Mouse (Mus musculus) c-Kit-positive CD71-positive TER-119-positive erythroid progenitor cells, embryonic 14.5 days (primary cell): ENCODE results near the gene Mab21l3.

Source experiments
- DNase-seq: peaks from one replicate; pipeline ENCODE4 v3.0.0-alpha.2; 2013; ENCODE audit warnings: low spot score

Mab21l3 gene

DNA sequence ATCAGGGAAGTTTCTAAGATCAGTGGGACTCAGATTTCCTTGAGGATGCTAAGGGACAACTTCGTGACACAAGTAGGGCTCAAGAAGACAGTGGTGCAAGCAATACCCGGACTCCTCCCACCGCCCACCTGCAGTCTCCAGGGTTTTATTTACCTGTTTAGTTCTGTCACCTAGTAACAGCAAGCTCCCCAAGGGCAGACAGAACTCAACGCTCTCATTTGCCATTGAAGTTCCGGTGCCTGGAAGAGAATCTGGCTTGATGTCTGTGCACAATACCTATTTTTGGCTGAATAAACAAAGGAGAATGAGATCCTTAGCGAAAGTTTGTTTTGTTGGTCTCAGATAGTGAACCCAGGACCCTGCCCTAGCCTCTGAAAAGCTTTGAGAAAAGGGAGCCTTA lies 45.0 kb downstream of the Mab21l3 start:
- no peak for DNase-seq

DNA sequence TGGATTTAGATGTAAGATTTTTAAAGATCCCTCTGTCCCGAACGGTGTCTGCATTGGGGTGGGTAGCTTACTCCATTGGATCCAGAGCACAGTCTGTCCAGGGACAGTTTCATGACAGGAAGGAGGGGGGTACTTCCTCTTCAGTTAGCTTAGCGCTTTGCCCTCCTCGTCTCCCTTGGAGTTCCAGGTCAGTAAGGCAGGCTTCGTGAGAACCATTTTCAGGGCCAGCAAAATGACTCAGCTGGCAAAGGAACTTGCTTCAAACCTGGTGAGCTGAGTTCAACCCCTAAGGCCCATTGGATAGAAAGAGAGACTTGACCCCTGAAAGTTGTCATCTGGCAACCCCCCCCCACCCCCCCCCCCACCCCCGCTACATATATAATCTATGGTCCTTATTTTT lies 46.0 kb downstream of the Mab21l3 start:
- DNase-seq = no peak

DNA sequence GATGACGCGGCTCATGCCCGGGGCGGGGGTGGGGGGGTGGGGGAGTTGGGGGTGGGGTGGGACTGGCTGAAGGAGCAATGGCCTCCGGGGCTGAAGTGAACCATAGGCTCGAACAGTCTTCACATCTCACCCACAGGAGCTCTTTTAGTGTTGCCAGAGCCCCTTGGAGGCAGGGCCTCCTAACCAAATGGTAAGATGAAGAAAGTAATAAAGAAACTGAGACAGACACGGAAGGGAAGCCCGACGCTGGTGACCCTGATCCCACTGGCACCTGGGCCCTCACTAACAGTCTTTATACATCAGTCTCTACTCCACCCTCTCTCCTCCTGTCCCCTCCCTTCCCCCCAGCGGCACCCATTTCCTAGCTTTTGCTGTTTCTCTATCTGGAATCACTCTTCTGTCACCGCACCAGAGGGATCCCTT lies 48.2 kb downstream of the Mab21l3 start:
- no peak for DNase-seq

DNA sequence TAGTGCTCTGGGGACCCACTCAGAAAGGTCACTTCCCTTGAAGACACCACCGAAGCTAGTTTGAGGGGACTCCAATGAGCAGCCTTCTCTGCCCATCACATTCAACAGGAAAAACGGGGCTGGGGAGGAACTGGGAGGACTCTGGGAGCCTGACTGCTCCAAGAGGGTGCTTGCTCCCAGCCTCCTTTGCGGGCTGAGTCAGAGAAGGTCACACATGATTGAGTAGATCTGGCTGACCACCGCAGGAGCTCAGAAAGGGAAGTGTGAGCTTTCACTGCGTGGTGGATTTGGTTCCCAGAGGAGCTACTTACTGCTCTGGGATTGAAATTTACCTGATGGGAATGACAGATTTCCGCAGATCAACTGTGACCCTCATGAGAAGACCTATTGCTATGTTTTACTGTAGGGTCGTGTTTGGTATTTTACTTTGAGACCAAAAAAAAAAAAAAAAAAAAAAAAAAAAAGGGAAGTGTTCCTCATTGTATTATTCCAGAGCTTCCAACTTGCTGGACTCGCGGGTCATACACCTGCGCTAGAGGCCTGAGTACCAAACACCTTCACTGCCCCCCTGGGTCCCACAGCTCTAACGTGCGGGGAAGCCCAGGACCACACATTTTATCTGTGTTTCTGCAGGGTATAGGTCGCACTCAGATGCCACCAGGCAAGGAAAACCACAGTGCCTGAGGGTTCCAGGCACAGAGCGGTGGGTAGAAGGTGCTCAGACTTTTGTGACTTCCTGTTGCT lies 48.7 kb downstream of the Mab21l3 start:
- DNase-seq = no peak

DNA sequence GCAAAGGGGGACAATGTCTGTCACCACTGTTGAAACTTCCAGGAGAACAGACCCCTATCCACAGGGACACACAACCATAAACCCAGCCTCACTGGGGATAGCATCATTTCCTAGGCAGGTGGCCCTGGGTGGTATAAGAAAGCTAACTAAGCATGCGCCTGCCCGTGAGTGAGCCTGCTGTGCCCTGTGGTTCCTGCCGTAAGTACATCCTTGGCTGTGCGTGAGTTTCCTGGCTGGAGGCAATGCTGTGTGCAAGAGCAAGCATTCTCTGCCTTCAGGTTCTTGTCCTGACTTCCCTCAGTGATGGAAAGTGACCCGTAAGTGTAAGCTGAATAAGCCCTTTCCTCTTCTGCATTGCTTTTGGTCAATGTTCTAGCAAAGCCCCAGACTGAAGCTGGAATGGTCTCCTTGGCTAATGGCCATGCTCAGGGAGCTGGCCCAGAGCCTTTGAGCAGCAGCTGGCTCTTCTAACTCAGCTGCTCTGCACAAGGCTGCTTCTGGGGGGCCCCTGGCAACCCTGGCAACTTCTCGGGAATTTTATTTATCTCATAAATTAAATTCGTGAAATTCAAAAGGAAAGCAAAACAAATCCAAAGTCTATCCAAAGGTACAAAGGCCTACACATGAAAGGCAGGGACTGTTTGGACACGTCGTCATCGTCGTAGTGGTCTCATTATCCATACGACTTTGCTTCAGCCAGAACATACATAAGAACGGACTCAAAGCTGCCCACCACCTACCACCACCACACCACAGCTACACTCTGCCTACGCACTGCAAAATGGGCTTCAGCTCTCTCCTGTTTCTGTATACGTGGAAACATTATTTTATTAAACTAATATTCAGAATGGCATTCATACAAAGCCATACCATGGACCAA lies 50.7 kb downstream of the Mab21l3 start:
- no peak for DNase-seq

DNA sequence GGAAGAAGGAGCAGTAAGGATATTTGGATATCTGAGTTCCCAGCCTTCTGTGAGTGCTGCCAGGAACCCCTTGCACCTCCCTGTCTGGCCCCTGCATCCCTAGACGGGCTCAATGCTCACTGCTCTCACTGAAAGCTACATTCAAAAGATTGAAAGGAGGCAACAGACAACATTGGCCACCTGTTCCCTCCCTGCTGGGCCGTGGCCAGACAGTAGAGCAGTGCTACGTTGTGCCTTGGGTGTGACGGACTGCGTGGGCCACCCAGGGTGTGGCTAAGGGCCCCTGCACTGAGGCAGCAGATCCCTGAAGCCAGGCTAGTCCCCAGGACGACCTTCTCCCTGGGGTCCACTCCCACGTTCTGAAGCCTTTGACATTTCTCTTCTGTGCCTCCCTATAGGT lies 52.5 kb downstream of the Mab21l3 start:
- DNase-seq = no peak

DNA sequence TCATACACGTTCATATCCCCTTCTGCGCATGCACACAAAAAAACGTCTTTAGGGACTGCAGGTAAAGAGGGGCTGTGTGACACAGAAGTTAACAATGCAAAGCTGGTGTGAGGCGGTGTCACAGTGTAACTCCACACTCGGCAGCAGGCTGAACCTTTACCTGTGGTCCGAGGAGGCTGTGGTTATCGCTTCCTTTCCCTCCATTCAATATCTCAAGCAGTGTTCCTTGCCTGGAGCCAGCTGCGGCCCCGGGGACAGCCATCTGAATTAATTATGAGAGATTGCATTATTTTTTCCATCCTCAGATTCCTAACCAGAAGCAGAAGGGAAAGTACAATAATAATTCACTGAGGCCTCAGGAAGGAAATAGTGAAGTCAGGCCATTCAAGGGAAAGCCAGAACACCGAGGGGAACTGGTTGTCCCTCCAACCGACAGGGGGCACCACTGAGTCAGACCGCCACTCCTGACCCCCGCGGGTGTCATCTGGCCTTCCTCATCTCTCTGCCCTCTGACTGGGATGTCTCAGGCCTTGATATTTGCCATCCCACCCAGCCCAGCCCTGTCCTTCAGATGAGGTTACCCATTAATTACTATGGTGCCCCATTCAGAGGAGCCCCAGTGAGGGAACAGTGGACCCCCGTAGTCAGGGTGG lies 53.2 kb downstream of the Mab21l3 start:
- DNase-seq = no peak

DNA sequence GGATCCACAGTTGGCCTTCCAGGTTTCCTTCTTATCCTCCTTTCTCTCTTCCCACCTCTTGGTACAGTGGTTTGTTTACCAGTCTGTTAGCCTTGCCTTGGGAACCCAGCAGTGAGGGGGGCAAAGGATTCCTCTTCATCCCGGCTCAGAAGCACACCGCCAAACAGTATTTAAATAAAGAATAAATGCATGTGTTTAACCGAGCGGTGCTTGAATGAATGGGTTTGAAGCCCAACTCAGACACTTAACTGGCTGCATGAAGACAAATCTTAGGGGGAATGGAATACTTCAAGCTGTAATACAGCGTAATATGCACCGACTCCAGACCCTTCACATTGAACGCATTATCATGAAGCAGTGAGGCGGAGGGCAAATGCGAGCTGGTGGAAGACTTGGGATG lies 54.1 kb downstream of the Mab21l3 start:
- no peak for DNase-seq

DNA sequence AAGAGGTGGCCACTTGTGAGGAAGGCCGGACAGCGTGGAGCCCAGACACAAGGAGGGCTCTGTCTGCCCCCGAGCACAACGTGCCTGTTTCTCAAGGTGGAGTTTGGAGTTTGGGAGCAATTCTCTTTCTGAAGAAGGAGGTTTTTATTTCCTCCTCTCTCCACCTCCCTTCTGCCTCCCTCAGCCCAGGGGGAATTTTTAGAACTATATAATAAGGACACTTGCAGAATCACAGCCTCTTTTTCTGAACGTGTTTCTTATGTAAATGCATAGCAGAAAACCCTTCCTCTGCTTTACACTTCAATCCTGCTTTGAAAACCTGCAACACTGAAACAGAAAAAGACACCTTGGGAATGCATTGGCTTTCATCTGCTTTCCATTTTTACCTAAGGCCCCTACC lies 54.7 kb downstream of the Mab21l3 start:
- DNase-seq = no peak

DNA sequence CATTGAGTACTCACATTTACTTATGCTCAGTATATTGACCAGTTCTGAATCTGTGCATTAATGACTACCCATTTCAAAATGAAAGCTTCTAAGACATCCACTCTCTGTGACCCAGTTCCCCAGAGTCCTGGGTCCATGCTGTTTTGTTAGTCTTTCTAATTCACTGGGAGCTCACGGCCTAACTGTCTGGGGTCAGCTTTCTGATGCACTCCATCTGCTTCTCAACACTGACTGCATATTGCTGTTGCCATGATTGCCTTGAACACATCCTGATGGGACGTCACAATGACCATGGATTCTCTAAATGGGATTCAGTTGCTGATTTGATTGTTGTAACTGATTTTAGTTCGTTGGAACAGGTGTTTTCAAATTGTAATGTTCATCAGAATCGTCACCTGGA lies 56.6 kb downstream of the Mab21l3 start:
- DNase-seq = no peak

DNA sequence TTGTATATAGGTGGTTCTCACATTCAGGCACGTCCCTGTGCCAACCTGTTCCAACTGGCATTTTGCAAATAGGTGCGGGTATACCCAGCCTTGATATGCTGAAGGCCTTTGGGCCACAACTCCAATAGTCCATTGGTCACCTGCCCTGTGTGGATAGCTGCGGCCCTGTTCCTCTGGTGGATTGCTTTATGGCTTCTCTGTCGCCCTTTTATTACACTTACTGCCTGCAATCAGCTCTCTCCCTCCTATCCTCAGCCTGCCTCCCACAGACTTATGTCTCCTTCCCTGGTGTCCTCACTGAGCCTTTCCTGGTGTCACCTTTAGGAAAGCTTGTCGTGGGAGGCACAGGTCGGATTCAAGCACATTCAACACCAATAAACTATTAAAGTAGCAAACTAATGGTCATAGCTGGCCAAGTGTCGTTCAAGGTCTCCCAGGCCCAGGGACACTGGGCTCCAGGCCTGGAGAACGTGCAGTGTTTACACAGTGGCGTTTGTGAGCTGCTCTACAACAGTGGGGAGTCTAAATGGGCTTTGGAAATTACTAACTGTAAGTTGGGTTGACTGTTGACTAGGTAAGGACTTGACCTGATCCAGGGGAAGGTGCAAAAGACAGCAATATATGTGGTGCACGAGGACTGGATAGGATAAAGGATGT lies 63.9 kb downstream of the Mab21l3 start:
- DNase-seq = no peak

DNA sequence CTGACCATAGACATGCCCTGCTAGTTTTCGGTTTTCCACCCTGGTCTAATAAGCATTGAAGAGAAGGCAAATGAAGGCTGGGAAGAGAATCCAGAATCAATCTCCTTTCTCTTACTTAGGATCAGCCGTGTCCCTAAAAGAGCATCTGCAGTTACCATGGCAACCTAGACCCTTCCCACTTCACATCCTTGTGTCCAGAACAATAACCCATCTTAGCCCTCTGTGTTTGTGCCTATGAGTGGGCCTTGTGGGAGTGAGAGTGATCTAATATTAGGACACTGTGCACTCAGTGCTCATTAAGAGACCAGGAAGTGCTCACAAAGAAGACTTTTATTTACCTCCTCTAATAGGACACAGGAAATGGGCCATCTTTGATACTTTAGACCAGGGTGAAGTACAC lies 65.0 kb downstream of the Mab21l3 start:
- DNase-seq = no peak

DNA sequence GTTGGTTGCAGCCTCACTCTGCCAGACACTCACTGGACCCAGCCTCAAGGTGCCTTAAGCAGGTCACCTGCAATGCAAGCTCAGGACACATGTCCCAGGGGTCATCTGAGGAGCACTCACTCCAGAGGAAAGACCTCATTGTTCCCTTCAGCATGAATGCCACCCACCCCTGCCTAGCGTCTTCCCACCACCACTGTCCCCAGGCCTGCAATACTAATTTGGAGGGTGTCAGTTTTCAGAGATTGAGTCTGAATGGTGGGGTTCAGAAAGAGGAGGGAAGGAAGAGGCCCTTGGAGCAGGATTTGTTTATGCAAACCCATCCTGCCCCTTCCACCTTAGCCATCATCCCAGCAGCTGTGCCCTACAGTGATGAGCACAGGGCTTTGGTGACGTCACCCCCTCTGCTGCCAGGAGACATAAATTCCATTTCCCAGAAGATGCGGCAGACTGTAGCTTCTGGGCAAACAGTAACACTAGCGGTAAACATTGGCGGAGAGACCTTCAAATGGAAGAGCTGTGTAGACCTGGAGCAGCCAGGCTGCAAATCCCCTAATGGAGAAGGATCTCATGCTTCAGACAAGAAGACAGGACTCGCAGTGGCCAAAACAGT lies 67.8 kb downstream of the Mab21l3 start:
- DNase-seq = no peak

DNA sequence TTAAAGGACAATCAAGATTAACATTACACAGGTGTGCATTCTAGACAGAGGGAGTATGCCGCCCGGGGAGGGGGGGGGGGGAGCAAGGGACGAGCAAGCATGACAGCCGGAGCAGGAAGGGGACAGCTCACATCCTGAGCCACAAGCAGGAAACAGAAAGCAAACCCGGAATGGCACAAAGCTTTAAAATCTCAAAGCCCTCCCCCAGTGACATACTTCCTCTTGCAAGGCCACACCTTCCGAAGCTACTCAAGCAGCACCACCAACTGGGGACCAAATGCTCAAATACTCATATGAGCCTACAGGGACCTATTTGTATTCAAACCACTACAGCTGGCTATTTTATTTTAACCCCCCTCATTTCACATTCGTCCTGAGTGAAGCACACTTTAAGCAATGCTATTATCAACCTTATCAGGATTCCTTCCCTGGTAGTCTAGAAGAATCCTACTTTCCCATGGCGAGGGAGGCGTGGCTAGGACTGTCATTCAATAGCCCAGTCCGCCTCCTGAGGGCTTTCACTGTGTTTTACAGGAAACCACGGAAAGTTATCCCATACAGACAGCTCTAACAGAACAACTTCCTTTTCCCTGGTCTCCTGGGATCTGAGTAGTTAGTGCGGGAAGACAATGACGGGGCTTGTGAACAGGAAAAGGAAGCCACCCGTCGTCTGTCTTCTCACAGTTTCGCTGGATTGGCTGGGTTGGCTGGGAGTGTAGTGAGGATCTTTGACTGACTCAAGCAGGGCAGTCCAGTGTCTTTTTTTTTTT lies 69.7 kb downstream of the Mab21l3 start:
- no peak for DNase-seq

DNA sequence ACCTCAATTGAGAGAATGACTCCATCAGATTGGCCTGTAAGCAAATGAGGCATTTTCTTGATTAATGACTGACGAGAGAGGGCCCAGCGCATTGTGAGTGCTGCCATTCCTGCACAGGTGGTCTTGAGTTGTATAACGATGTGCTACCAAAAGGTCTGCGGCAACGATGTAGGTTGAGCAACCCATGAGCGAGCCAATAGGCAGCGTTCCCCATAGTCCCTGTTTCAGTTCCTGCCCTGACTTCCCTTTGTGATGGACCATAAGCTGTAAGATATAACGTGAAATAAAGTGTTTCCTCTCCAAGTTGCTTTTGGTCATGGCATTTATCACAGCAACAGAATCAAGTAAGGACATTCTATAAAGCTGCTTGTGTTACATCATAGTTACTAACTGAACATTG lies 73.0 kb downstream of the Mab21l3 start:
- no peak for DNase-seq

DNA sequence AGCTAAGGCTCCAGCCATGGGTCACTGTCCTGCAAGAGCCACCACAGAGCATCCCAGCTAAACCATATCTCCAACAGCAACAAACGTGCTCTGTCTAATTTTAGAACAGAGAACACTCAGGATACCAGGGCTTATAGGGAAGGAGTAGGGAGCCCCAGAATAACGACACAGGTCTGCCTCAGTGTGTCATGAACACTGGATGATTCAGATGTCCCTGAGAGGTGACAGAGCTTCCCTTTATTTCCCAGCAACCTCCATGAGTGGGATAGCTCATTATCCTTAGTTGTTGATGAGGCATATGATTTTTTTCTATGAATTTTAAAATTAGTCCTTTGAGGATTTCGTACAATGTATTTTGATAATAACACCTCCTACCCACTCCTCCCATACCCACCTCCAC lies 78.2 kb downstream of the Mab21l3 start:
- no peak for DNase-seq

DNA sequence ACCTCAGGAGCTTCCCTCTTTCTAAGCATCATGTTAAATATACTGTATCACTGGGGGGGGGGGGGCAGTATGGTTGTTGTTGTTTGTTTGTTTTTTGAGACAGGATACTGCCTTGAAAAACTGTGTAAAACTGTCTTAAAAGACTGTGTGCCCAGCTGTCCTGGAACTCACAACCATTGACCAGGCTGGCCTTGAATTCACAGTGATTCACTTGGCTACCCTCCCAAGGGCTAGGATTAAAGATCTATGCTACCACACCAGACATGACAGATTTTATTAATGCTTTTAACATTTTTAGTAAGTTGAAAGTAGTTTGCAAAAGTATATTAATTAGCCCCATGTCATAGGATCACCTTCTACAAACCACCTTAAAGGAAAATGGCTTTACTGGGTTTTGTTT lies 85.2 kb downstream of the Mab21l3 start:
- no peak for DNase-seq
